Mouse (Mus musculus) spleen, adult 2 months (tissue): ENCODE results near the gene Nrp1.

Source experiments
- CTCF ChIP-seq: fragments of 200-500 bp; IDR thresholded peaks from 2 replicates; pipeline ENCODE4 v1.5.1; 2011; ENCODE audit warnings: mild to moderate bottlenecking, inconsistent platforms; ENCODE audit not compliant: insufficient read depth, insufficient read length, insufficient replicate concordance; ENCODE audit errors: extremely low read depth
- POLR2A ChIP-seq: fragments of 200-500 bp; IDR thresholded peaks from 2 replicates; pipeline ENCODE4 v1.6.1; 2011; ENCODE audit warnings: low read depth, low read length, inconsistent platforms

DNA sequence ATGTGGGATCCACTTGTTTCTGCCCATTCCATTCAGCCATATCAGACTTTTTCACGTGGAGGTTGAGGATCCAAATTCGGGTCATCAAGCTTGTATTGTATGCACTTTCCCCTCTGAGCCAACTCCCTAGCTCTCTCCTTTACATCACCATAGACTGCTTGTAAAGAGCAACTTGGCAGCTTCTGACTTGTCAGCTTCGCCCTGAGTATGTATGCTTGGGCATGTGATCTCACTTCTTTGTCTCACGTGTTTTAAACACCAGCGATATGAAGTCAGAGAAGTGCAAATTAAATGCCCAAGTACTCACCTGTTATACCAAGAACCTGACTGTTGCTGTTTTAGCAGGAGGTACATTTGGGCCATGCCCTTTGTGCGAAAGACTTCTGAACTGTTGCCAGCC, 12.6 kb downstream of the Nrp1 start:
- TF ChIP-seq CTCF (no peak), POLR2A (no peak)
